Mouse (Mus musculus): ENCODE measurements around the gene Dcdc2a.

GRCm38 (mm10) chr13:25026409-25027113, 29.2 kb upstream of the Dcdc2a start:
- TF ChIP-seq CTCF (IDR thresholded peaks at IDR 0.05; ENCODE audit: extremely low read depth, insufficient read length, insufficient replicate concordance, low read depth, low read length) (no peak), POLR2A (IDR thresholded peaks at IDR 0.05; ENCODE audit: low read depth, low read length) (no peak)

Measured in small intestine, adult 2 months (tissue).